Mouse (Mus musculus) olfactory bulb, adult 2 months (tissue): ENCODE data around the gene Wdr26.

ENCODE experiments used
- CTCF ChIP-seq: fragments of 200-500 bp; IDR thresholded peaks from 2 replicates; pipeline ENCODE4 v1.5.1; 2012; ENCODE audit warnings: low read depth, mild to moderate bottlenecking, low read length, moderate library complexity; ENCODE audit not compliant: insufficient read depth
- POLR2A ChIP-seq: fragments of 200-500 bp; IDR thresholded peaks from 2 replicates; pipeline ENCODE4 v1.6.1; 2012; ENCODE audit warnings: mild to moderate bottlenecking, low read depth, low read length, moderate library complexity; ENCODE audit not compliant: insufficient read depth

DNA sequence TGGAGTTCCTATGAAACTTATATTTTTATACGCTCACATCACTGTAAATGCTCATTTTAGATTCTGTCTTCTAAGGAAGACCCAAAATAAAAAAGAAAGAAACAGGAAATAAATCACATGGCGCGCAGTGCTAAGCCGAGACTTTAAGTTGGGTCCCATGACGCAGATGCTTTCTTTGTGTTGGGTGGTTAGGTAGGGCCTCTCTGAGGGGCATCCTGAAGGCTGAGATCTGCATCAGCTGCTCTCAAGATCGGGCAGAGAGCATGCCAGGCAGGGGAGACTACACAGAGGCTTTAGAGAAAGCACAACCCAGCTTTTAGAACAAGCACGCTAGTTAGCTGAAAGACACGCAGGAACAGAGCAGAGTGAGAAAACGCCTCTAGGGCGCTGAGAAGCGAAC is 16.0 kb upstream of the Wdr26 start:
- TF ChIP-seq CTCF (no peak), POLR2A (no peak)
